Mouse (Mus musculus): ENCODE data around the gene Chmp3. TPM values are rescaled to one million over a fixed set of nuclear protein-coding genes. Genes with fewer than 3 reads are reported as not detected.

Chmp3 gene
- 65.6 and 67.3 TPM in 2 replicates for polyA plus RNA-seq (2014; fragmentation: Nextera tagmentation; extraction: Ambion mirVana)

GRCm38 (mm10) chr6:71543686-71544499 lies at the start of gene Chmp3:
Gene Chmp3, plus strand, starts transcription at chr6:71543797.
- Histone ChIP-seq H3K9ac (ENCODE audit: low read length) (peak within 1 kb of the TSS; percentile 99), H3K4me2 (ENCODE audit: low read length) (peak within 1 kb of the TSS; percentile 75), H3K9me3 (ENCODE audit: control insufficient read depth, low read length) (no peaks in the 10 kb centered on the region), H3K36me3 (ENCODE audit: control insufficient read depth, insufficient read depth, low read length) (peaks cover 3% of the 10 kb centered on the region; the same call in 1 of the 2 replicates), H3K4me1 (ENCODE audit: control insufficient read depth in 2 of 2, insufficient read depth in 2 of 2, low read length in 2 of 2) (peaks cover 2 to 7% of the 10 kb centered on the region in 2 experiments; a peak in 3 of 4 replicates), H3K27ac (replicated peaks in 1 of 2; ENCODE audit: control insufficient read depth in 1 of 2, insufficient read depth in 1 of 2, low read depth in 2 of 2, low read length in 2 of 2) (peak within 1 kb of the TSS; percentile 100), H3K27me3 (ENCODE audit: control insufficient read depth, insufficient read depth, low read length) (no peaks in the 10 kb centered on the region), H3K4me3 (ENCODE audit: control insufficient read depth in 1 of 2, insufficient read depth in 1 of 2, low read depth in 1 of 2, low read length in 2 of 2) (peak within 1 kb of the TSS; percentile 88 to 98)
- peak; percentile 97 for ATAC-seq (ENCODE audit: insufficient number of reproducible peaks, insufficient read depth, low FRiP score, low read depth)
- WGBS: under 1% methylated on average over 59 of the region's 59 CpGs

DNA sequence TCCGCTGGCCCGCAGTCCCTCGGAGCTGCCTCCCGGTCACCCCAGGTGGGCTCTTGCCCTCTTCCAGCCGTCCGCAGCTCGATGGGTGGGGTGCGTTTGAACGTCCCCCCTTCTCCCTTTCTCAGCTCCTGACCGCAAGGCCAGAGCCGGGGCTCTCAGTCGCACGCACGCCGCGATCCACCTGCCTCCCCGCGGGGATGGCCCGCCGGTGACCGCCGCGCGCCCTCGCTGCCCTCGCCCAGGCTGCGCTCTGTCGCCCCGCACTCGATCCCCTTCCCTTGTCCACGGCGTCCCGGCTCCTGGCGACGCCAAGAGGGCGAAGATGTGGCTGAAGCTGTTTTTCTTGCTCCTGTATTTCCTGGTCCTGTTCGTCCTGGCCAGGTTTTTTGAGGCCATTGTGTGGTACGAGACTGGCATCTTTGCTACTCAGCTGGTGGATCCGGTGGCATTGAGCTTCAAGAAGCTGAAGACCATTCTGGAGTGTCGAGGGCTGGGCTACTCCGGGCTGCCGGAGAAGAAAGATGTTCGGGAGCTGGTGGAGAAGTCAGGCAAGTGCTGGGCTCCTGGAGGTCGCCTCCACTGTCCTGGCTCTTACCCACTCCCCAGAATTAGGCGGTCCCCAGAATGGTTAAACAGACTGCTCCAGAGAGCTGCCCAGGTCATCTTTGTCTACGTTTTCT lies 49.1 kb upstream of the Chmp3 start:
- H3K4me1 ChIP-seq (ENCODE audit: control insufficient read depth in 2 of 2, insufficient read depth in 2 of 2, low read length in 2 of 2): peaks cover 0 to 18% of the 10 kb centered on the region in 2 experiments; a peak in 2 of 4 replicates
- H3K27ac ChIP-seq (replicated peaks in 1 of 2; ENCODE audit: control insufficient read depth in 1 of 2, insufficient read depth in 1 of 2, low read depth in 2 of 2, low read length in 2 of 2): peak overlapping the region; percentile 94 to 97
- peaks cover 28% of the 10 kb centered on the region for H3K36me3 ChIP-seq (ENCODE audit: control insufficient read depth, insufficient read depth, low read length)
- H3K27me3 ChIP-seq (ENCODE audit: control insufficient read depth, insufficient read depth, low read length): no peaks in the 10 kb centered on the region
- peak overlapping the region; percentile 90 for H3K9ac ChIP-seq (ENCODE audit: low read length)
- no peaks in the 10 kb centered on the region for H3K9me3 ChIP-seq (ENCODE audit: control insufficient read depth, low read length)
- under 1% methylated on average over 45 of the region's 46 CpGs for WGBS
- peak overlapping the region; percentile 66 to 83 for H3K4me3 ChIP-seq (ENCODE audit: control insufficient read depth in 1 of 2, insufficient read depth in 1 of 2, low read depth in 1 of 2, low read length in 2 of 2)
- peak overlapping the region; percentile 78 for H3K4me2 ChIP-seq (ENCODE audit: low read length)
- peak; percentile 51 for ATAC-seq (ENCODE audit: insufficient number of reproducible peaks, insufficient read depth, low FRiP score, low read depth)

DNA sequence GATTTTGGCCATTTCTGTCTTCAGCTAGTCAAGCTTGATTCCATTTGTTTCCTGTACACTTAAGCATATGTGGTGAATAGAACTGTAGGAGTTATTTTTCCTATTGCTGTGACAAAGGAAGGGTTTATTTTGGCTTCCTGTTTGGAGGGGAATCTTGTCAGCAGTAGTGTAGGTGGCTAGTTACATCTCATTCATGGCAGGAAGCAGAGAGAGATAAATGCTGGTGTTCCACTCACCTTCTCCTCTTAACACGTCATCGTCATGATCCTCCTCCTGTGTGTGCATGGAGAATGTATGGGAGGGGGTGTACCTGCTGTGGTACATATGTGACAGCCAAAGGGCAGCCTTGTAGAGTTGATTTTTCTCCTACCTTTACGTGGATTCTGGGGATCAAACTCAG lies 43.0 kb upstream of the Chmp3 start:
- no peaks in the 10 kb centered on the region for H3K27me3 ChIP-seq (ENCODE audit: control insufficient read depth, insufficient read depth, low read length)
- ATAC-seq (ENCODE audit: insufficient number of reproducible peaks, insufficient read depth, low FRiP score, low read depth): no peak
- no peak overlapping the region for H3K27ac ChIP-seq (replicated peaks in 1 of 2; ENCODE audit: control insufficient read depth in 1 of 2, insufficient read depth in 1 of 2, low read depth in 2 of 2, low read length in 2 of 2)
- H3K9me3 ChIP-seq (ENCODE audit: control insufficient read depth, low read length): no peaks in the 10 kb centered on the region
- no peak overlapping the region for H3K9ac ChIP-seq (ENCODE audit: low read length)
- 47% methylated on average over 3 of the region's 3 CpGs for WGBS
- H3K36me3 ChIP-seq (ENCODE audit: control insufficient read depth, insufficient read depth, low read length): peaks cover 62% of the 10 kb centered on the region
- no peak overlapping the region for H3K4me3 ChIP-seq (ENCODE audit: control insufficient read depth in 1 of 2, insufficient read depth in 1 of 2, low read depth in 1 of 2, low read length in 2 of 2)
- H3K4me2 ChIP-seq (ENCODE audit: low read length): no peak overlapping the region
- H3K4me1 ChIP-seq (ENCODE audit: control insufficient read depth in 2 of 2, insufficient read depth in 2 of 2, low read length in 2 of 2): peaks cover 0 to 13% of the 10 kb centered on the region in 2 experiments; a peak in 3 of 4 replicates

GRCm38 (mm10) chr6:71503001-71503400 lies 40.6 kb upstream of the Chmp3 start:
- no peak overlapping the region for H3K4me2 ChIP-seq (ENCODE audit: low read length)
- 49% methylated on average over 4 of the region's 4 CpGs for WGBS
- no peaks in the 10 kb centered on the region for H3K27me3 ChIP-seq (ENCODE audit: control insufficient read depth, insufficient read depth, low read length)
- H3K36me3 ChIP-seq (ENCODE audit: control insufficient read depth, insufficient read depth, low read length): peaks cover 58% of the 10 kb centered on the region
- H3K9ac ChIP-seq (ENCODE audit: low read length): no peak overlapping the region
- no peak overlapping the region for H3K27ac ChIP-seq (replicated peaks in 1 of 2; ENCODE audit: control insufficient read depth in 1 of 2, insufficient read depth in 1 of 2, low read depth in 2 of 2, low read length in 2 of 2)
- no peaks in the 10 kb centered on the region for H3K9me3 ChIP-seq (ENCODE audit: control insufficient read depth, low read length)
- ATAC-seq (ENCODE audit: insufficient number of reproducible peaks, insufficient read depth, low FRiP score, low read depth): no peak
- H3K4me1 ChIP-seq (ENCODE audit: control insufficient read depth in 2 of 2, insufficient read depth in 2 of 2, low read length in 2 of 2): no peaks in the 10 kb centered on the region; a peak in 1 of 4 replicates
- H3K4me3 ChIP-seq (ENCODE audit: control insufficient read depth in 1 of 2, insufficient read depth in 1 of 2, low read depth in 1 of 2, low read length in 2 of 2): no peak overlapping the region

- ATAC-seq (ENCODE audit: insufficient number of reproducible peaks, insufficient read depth, low FRiP score, low read depth): no peak
- H3K9me3 ChIP-seq (ENCODE audit: control insufficient read depth, low read length): no peaks in the 10 kb centered on the region
- H3K36me3 ChIP-seq (ENCODE audit: control insufficient read depth, insufficient read depth, low read length): peaks cover 57% of the 10 kb centered on the region
- no peak overlapping the region for H3K4me2 ChIP-seq (ENCODE audit: low read length)
- no peak overlapping the region for H3K4me3 ChIP-seq (ENCODE audit: control insufficient read depth in 1 of 2, insufficient read depth in 1 of 2, low read depth in 1 of 2, low read length in 2 of 2)
- H3K27me3 ChIP-seq (ENCODE audit: control insufficient read depth, insufficient read depth, low read length): no peaks in the 10 kb centered on the region
- no peaks in the 10 kb centered on the region; a peak in 1 of 4 replicates for H3K4me1 ChIP-seq (ENCODE audit: control insufficient read depth in 2 of 2, insufficient read depth in 2 of 2, low read length in 2 of 2)
- no peak overlapping the region for H3K9ac ChIP-seq (ENCODE audit: low read length)
- H3K27ac ChIP-seq (replicated peaks in 1 of 2; ENCODE audit: control insufficient read depth in 1 of 2, insufficient read depth in 1 of 2, low read depth in 2 of 2, low read length in 2 of 2): no peak overlapping the region
These were observed 39.9 kb upstream of the Chmp3 start for GRCm38 (mm10) chr6:71503670-71504069.

DNA sequence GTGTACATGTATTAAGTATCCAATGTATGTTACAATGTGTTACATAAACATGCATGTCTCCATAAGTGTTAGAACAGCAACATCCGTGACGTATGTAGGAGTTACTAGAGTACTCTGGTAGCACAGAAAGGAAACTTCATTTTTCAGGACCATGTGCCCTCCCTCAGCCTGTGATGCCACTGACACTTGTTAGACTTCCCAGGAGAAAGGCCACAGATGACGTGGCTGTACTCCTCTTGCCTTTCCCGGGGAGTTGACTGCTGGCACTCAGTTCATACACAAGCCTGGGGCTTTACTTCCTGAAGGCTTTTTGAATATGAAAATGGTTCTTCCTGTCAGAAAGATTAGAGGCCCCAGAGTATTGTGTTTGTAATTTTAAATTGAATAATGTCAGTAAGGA lies 39.5 kb upstream of the Chmp3 start:
- 77% methylated on average over 4 of the region's 4 CpGs for WGBS
- Histone ChIP-seq H3K27ac (replicated peaks in 1 of 2; ENCODE audit: control insufficient read depth in 1 of 2, insufficient read depth in 1 of 2, low read depth in 2 of 2, low read length in 2 of 2) (no peak overlapping the region), H3K9ac (ENCODE audit: low read length) (no peak overlapping the region), H3K27me3 (ENCODE audit: control insufficient read depth, insufficient read depth, low read length) (no peaks in the 10 kb centered on the region), H3K4me2 (ENCODE audit: low read length) (no peak overlapping the region), H3K36me3 (ENCODE audit: control insufficient read depth, insufficient read depth, low read length) (peaks cover 57% of the 10 kb centered on the region), H3K4me3 (ENCODE audit: control insufficient read depth in 1 of 2, insufficient read depth in 1 of 2, low read depth in 1 of 2, low read length in 2 of 2) (no peak overlapping the region), H3K9me3 (ENCODE audit: control insufficient read depth, low read length) (no peaks in the 10 kb centered on the region), H3K4me1 (ENCODE audit: control insufficient read depth in 2 of 2, insufficient read depth in 2 of 2, low read length in 2 of 2) (no peaks in the 10 kb centered on the region; a peak in 1 of 4 replicates)
- ATAC-seq (ENCODE audit: insufficient number of reproducible peaks, insufficient read depth, low FRiP score, low read depth): no peak

- Histone ChIP-seq H3K36me3 (ENCODE audit: control insufficient read depth, insufficient read depth, low read length) (peaks cover 59% of the 10 kb centered on the region), H3K27me3 (ENCODE audit: control insufficient read depth, insufficient read depth, low read length) (no peaks in the 10 kb centered on the region), H3K27ac (replicated peaks in 1 of 2; ENCODE audit: control insufficient read depth in 1 of 2, insufficient read depth in 1 of 2, low read depth in 2 of 2, low read length in 2 of 2) (no peak overlapping the region), H3K4me1 (ENCODE audit: control insufficient read depth in 2 of 2, insufficient read depth in 2 of 2, low read length in 2 of 2) (no peaks in the 10 kb centered on the region; a peak in 1 of 4 replicates), H3K4me3 (ENCODE audit: control insufficient read depth in 1 of 2, insufficient read depth in 1 of 2, low read depth in 1 of 2, low read length in 2 of 2) (no peak overlapping the region), H3K4me2 (ENCODE audit: low read length) (no peak overlapping the region), H3K9ac (ENCODE audit: low read length) (no peak overlapping the region), H3K9me3 (ENCODE audit: control insufficient read depth, low read length) (no peaks in the 10 kb centered on the region)
- 90% methylated on average over 2 of the region's 2 CpGs for WGBS
- ATAC-seq (ENCODE audit: insufficient number of reproducible peaks, insufficient read depth, low FRiP score, low read depth): no peak
These were observed 37.9 kb upstream of the Chmp3 start for GRCm38 (mm10) chr6:71505671-71506070.
